Mouse (Mus musculus): Measurements from ENCODE around the gene Brd1. TPM values are rescaled to one million over a fixed set of nuclear protein-coding genes. Genes with fewer than 3 reads are reported as not detected.
A peak's percentile ranks its signal among the peaks of the same experiment; 100 is the strongest.

Gene Brd1
- polyA plus RNA-seq, 1 experiment from 2014 or later: 12.0 TPM

DNA sequence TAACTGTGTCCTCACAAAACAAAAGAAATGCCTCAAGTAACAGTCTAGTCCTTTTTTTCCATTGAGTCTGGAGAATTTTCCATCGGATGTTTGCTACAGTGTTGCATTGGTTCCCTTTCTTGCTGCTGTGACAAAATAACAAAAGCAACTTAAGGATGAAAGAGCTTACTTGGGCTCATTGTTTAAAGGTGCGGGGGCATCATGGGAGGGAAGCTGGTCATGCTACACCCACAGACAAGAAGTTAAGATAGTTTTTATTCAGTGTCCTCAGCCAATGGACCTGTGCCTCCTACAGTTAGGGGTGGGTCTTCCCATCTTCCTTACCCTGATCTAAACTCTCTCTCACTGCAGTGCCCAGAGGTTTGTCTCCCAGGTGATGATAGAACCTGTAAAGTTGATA, 4.4 kb upstream of the Brd1 start:
- Histone ChIP-seq H3K27me3 (ENCODE audit: control insufficient read depth, insufficient read depth, low read length) (no peaks in the 10 kb centered on the region), H3K27ac (ENCODE audit: low read length) (no peak overlapping the region), H3K4me3 (ENCODE audit: low read length) (no peak overlapping the region), H3K4me2 (ENCODE audit: low read depth, low read length) (no peak overlapping the region), H3K9me3 (replicated peaks; ENCODE audit: control insufficient read depth, low read length) (no peaks in the 10 kb centered on the region), H3K9ac (ENCODE audit: low read length) (no peak overlapping the region), H3K4me1 (ENCODE audit: control insufficient read depth, insufficient read depth, low read length) (peaks cover 6% of the 10 kb centered on the region), H3K36me3 (ENCODE audit: control insufficient read depth, insufficient read depth) (no peaks in the 10 kb centered on the region)
- WGBS: 62% methylated on average over 2 of the region's 2 CpGs
- no peak for ATAC-seq (replicated peaks; ENCODE audit: extremely low read depth, insufficient read depth, low FRiP score)

DNA sequence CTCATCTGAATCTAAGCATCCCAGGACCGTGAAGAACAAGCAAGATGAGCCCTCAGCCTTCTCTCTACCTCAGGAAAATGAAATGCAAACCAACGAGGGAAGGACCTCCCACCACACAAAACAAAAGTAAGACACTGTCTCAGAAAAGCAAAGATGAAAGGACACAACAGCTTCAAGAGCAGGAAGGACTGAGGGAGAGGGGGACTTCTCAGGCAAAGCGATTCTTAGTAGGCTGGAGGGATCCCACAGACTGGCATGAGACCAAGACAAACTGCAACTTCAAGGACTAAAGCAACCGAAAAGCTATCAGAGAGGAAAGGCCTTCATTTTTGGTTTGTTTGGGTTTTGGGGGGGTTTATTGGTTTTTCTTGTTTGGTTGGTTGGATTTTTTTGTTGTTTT, 2.1 kb upstream of the Brd1 start:
- Histone ChIP-seq H3K4me2 (ENCODE audit: low read depth, low read length) (no peak overlapping the region), H3K9me3 (replicated peaks; ENCODE audit: control insufficient read depth, low read length) (no peaks in the 10 kb centered on the region), H3K4me1 (ENCODE audit: control insufficient read depth, insufficient read depth, low read length) (peaks cover 21% of the 10 kb centered on the region), H3K27me3 (ENCODE audit: control insufficient read depth, insufficient read depth, low read length) (no peaks in the 10 kb centered on the region), H3K4me3 (ENCODE audit: low read length) (no peak overlapping the region), H3K9ac (ENCODE audit: low read length) (no peak overlapping the region), H3K36me3 (ENCODE audit: control insufficient read depth, insufficient read depth) (no peaks in the 10 kb centered on the region), H3K27ac (ENCODE audit: low read length) (no peak overlapping the region)
- ATAC-seq (replicated peaks; ENCODE audit: extremely low read depth, insufficient read depth, low FRiP score): no peak
- 57% methylated on average over 4 of the region's 4 CpGs for WGBS

DNA sequence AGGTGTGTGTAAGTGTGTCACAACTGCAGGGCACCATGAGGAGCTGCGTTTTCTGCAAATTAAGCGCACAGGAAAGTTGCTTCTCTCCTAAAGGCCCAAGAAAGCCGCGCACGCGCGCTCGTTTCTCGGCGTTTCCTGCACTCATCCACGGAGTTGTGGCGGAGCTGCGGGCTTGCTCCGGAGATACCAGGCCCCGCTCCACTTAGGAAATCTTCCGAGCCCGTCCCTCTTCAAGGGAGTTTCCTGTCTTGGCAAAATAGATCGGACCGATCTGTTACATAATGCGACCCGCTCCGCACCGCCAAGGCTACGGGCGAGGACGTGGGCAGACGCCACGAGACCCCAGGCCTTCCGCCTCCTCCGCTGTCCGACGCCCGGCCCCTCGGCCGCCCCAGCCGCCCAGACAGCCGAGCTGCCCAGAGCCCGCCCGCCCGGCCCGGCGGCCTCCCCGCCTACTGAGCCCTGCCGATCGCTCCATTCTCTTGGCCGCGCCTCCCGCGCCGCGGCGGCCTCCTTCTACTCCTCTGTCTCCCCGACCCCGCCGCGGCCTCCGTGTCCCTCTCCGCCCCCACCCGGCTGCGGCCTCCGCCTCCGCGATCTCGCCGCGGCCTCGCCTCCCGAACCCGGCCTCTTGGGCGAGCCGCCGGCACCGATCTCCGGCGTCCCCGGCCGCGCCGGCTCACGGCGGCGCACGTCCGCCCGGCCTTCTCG, 837 bp downstream of the Brd1 start:
- peaks cover 18% of the 10 kb centered on the region for H3K36me3 ChIP-seq (ENCODE audit: control insufficient read depth, insufficient read depth)
- H3K9ac ChIP-seq (ENCODE audit: low read length): peak overlapping the region; percentile 94
- H3K4me2 ChIP-seq (ENCODE audit: low read depth, low read length): peak overlapping the region; percentile 72
- H3K4me1 ChIP-seq (ENCODE audit: control insufficient read depth, insufficient read depth, low read length): peaks cover 26% of the 10 kb centered on the region
- ATAC-seq (replicated peaks; ENCODE audit: extremely low read depth, insufficient read depth, low FRiP score): peak; percentile 44
- peak overlapping the region; percentile 92 for H3K4me3 ChIP-seq (ENCODE audit: low read length)
- no peaks in the 10 kb centered on the region for H3K27me3 ChIP-seq (ENCODE audit: control insufficient read depth, insufficient read depth, low read length)
- 0% methylated on average over 76 of the region's 86 CpGs for WGBS
- no peaks in the 10 kb centered on the region for H3K9me3 ChIP-seq (replicated peaks; ENCODE audit: control insufficient read depth, low read length)
- peak overlapping the region; percentile 86 for H3K27ac ChIP-seq (ENCODE audit: low read length)

DNA sequence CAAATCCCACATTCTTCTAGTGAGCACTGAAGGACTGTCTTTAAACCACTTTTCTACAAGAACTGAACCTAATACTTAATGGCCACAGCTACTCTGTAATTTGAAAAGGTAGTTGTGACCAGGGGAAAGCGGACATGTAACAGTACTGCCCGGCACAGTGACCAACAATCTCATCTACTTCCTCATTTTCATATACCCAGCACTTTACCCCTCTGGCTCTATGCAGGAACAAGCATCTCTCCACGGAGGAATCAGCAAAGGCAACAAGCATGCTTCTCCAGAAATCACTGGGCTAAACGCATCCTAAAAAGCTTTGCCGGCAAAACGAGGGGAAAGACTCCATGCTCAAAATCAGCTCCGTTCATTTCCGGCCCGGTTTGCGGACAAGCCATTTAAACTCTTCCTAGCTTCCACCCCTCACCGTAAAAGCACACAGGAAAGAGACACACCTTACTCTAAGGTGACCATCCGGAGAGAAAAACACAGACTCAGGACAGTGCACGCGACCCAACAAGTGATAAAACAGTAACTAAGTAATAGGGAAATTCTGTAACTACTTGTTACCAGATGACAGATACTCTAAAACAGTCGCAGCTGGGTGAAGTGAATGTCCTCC, 1.5 kb downstream of the Brd1 start:
- Histone ChIP-seq H3K27me3 (ENCODE audit: control insufficient read depth, insufficient read depth, low read length) (no peaks in the 10 kb centered on the region), H3K9ac (ENCODE audit: low read length) (peak overlapping the region; percentile 94), H3K27ac (ENCODE audit: low read length) (peak overlapping the region; percentile 86), H3K4me3 (ENCODE audit: low read length) (peak overlapping the region; percentile 92), H3K36me3 (ENCODE audit: control insufficient read depth, insufficient read depth) (peaks cover 20% of the 10 kb centered on the region), H3K4me1 (ENCODE audit: control insufficient read depth, insufficient read depth, low read length) (peaks cover 26% of the 10 kb centered on the region), H3K4me2 (ENCODE audit: low read depth, low read length) (peak overlapping the region; percentile 72), H3K9me3 (replicated peaks; ENCODE audit: control insufficient read depth, low read length) (no peaks in the 10 kb centered on the region)
- ATAC-seq (replicated peaks; ENCODE audit: extremely low read depth, insufficient read depth, low FRiP score): no peak
- WGBS: 11% methylated on average over 15 of the region's 15 CpGs

DNA sequence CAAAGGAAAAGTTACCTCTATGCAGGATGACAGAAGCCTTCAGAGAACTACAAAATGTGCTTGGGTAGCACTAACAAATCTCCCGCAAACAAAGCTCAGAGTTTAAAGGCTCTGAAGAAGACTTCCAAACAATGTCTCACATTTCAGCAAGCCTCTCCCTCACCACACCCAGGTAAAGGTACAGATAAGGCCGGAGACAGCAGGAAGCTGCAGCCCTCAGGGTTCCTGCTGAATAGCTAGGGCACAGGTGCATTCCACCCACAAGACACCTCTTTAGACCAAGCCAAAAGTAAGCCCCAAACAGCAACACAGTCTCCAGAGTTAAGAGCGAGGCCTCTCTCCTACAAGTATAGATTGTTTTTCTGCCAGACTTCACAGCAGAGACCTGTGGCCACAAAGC, 3.3 kb downstream of the Brd1 start:
- no peaks in the 10 kb centered on the region for H3K9me3 ChIP-seq (replicated peaks; ENCODE audit: control insufficient read depth, low read length)
- ATAC-seq (replicated peaks; ENCODE audit: extremely low read depth, insufficient read depth, low FRiP score): no peak
- H3K4me3 ChIP-seq (ENCODE audit: low read length): no peak overlapping the region
- no peak overlapping the region for H3K27ac ChIP-seq (ENCODE audit: low read length)
- no peaks in the 10 kb centered on the region for H3K27me3 ChIP-seq (ENCODE audit: control insufficient read depth, insufficient read depth, low read length)
- H3K36me3 ChIP-seq (ENCODE audit: control insufficient read depth, insufficient read depth): peaks cover 33% of the 10 kb centered on the region
- H3K9ac ChIP-seq (ENCODE audit: low read length): no peak overlapping the region
- H3K4me2 ChIP-seq (ENCODE audit: low read depth, low read length): peak overlapping the region; percentile 2; the same call in 1 of the 2 replicates
- peaks cover 26% of the 10 kb centered on the region for H3K4me1 ChIP-seq (ENCODE audit: control insufficient read depth, insufficient read depth, low read length)
- 59% methylated on average over 3 of the region's 3 CpGs for WGBS

DNA sequence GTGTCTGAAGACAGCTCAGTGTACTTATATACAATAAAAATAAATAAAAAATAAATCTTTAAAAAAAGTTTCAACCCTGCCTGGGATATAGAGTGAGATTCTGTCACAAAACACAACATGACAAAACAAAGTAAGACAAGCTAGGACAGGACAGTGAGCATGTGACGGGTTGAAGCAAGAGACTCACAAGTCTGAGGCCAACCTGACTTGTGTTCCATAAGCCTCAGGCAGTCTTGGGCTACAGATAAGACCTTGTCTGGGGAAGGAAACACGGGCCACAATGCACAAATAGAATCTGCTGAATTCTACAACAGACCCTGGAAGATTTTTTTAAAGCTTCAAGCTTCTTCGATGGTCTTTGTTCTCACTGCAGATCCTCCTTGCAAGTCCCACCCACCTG, 6.8 kb downstream of the Brd1 start:
- no peak for ATAC-seq (replicated peaks; ENCODE audit: extremely low read depth, insufficient read depth, low FRiP score)
- no peak overlapping the region for H3K4me2 ChIP-seq (ENCODE audit: low read depth, low read length)
- H3K27ac ChIP-seq (ENCODE audit: low read length): no peak overlapping the region
- H3K4me3 ChIP-seq (ENCODE audit: low read length): no peak overlapping the region
- H3K36me3 ChIP-seq (ENCODE audit: control insufficient read depth, insufficient read depth): peaks cover 48% of the 10 kb centered on the region
- H3K9me3 ChIP-seq (replicated peaks; ENCODE audit: control insufficient read depth, low read length): no peaks in the 10 kb centered on the region
- H3K9ac ChIP-seq (ENCODE audit: low read length): no peak overlapping the region
- H3K4me1 ChIP-seq (ENCODE audit: control insufficient read depth, insufficient read depth, low read length): peaks cover 15% of the 10 kb centered on the region
- 67% methylated on average over 3 of the region's 3 CpGs for WGBS
- H3K27me3 ChIP-seq (ENCODE audit: control insufficient read depth, insufficient read depth, low read length): no peaks in the 10 kb centered on the region

DNA sequence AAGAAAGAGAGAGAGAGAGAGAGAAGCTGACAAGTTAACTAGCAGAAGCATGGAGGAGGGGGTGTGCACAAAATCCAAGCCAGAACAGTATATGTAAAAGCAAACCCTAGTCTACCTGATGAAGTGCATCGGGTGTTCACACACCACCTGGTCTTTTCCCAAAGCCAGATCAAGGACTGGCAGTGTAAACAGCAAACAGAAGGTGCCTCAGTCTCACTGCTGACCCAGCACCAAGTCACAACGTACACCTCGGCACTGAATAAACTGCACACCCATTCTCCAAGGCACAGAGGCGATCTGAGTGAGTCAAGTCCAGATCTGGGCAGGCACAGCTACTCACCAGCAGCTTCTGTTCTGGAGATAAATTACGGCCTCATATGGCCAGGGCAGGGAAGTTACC, 9.0 kb downstream of the Brd1 start:
- ATAC-seq (replicated peaks; ENCODE audit: extremely low read depth, insufficient read depth, low FRiP score): no peak
- Histone ChIP-seq H3K9me3 (replicated peaks; ENCODE audit: control insufficient read depth, low read length) (no peaks in the 10 kb centered on the region), H3K9ac (ENCODE audit: low read length) (no peak overlapping the region), H3K4me1 (ENCODE audit: control insufficient read depth, insufficient read depth, low read length) (no peaks in the 10 kb centered on the region), H3K4me3 (ENCODE audit: low read length) (no peak overlapping the region), H3K36me3 (ENCODE audit: control insufficient read depth, insufficient read depth) (peaks cover 53% of the 10 kb centered on the region), H3K4me2 (ENCODE audit: low read depth, low read length) (no peak overlapping the region), H3K27me3 (ENCODE audit: control insufficient read depth, insufficient read depth, low read length) (no peaks in the 10 kb centered on the region), H3K27ac (ENCODE audit: low read length) (no peak overlapping the region)
- 85% methylated on average over 5 of the region's 5 CpGs for WGBS

DNA sequence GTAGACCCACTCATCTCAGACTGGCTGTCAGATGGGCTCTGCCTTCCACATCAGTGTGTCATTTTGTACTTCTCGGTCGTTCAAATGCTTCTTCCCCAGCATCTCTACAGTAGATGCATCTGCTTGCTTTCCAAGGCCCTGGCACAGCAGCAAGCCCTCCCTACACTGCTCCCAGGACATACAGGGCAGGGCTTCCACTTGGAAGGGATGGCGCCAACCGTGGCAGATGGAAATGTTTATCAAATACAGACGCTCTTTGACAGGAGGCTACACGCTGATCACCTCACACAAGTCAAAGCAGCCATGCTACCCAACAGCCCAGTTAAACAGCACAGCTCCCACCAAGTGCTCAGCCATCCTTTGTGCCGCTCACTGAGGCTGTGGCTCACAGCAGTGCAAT, 9.7 kb downstream of the Brd1 start:
- Histone ChIP-seq H3K9ac (ENCODE audit: low read length) (no peak overlapping the region), H3K36me3 (ENCODE audit: control insufficient read depth, insufficient read depth) (peaks cover 51% of the 10 kb centered on the region), H3K4me3 (ENCODE audit: low read length) (no peak overlapping the region), H3K27ac (ENCODE audit: low read length) (no peak overlapping the region), H3K4me2 (ENCODE audit: low read depth, low read length) (no peak overlapping the region), H3K27me3 (ENCODE audit: control insufficient read depth, insufficient read depth, low read length) (no peaks in the 10 kb centered on the region), H3K9me3 (replicated peaks; ENCODE audit: control insufficient read depth, low read length) (no peaks in the 10 kb centered on the region), H3K4me1 (ENCODE audit: control insufficient read depth, insufficient read depth, low read length) (no peaks in the 10 kb centered on the region)
- no peak for ATAC-seq (replicated peaks; ENCODE audit: extremely low read depth, insufficient read depth, low FRiP score)
- 74% methylated on average over 7 of the region's 7 CpGs for WGBS

DNA sequence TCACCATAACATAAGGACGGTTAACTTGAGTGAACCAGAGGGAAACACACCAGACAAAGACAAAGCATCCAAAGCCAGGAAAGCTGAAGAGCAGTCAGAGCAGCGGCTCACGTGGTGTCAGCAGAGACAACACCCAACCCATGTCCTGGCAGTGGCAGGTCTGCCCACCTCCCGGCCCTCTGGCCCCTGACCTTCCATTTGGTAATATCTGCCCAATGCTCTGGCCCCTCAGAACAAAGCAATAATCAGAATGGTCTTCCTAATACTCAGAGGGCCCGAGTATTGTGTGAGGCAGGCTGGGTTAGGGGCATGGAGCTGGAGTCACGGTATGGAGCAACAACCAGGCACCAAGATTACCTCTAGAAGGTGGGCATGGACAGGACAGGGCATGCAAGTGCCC, 10.8 kb downstream of the Brd1 start:
- Histone ChIP-seq H3K4me1 (ENCODE audit: control insufficient read depth, insufficient read depth, low read length) (no peaks in the 10 kb centered on the region), H3K27ac (ENCODE audit: low read length) (no peak overlapping the region), H3K4me3 (ENCODE audit: low read length) (no peak overlapping the region), H3K9me3 (replicated peaks; ENCODE audit: control insufficient read depth, low read length) (no peaks in the 10 kb centered on the region), H3K9ac (ENCODE audit: low read length) (no peak overlapping the region), H3K4me2 (ENCODE audit: low read depth, low read length) (no peak overlapping the region), H3K27me3 (ENCODE audit: control insufficient read depth, insufficient read depth, low read length) (no peaks in the 10 kb centered on the region), H3K36me3 (ENCODE audit: control insufficient read depth, insufficient read depth) (peaks cover 42% of the 10 kb centered on the region)
- WGBS: 83% methylated on average over 6 of the region's 6 CpGs
- no peak for ATAC-seq (replicated peaks; ENCODE audit: extremely low read depth, insufficient read depth, low FRiP score)
